Mouse (Mus musculus) forebrain, embryonic 10.5 days (tissue): ENCODE data around the gene Katnal1. TPM values are rescaled to one million over a fixed set of nuclear protein-coding genes. Genes with fewer than 3 reads are reported as not detected.

ENCODE experiments used
- DNase-seq: peaks from one replicate; pipeline ENCODE4 v3.0.0-alpha.2; 2017; ENCODE audit warnings: low spot score; ENCODE audit errors: extremely low spot score
- H3K27ac ChIP-seq: fragments of 300-500 bp; sonication (generic); 2 replicates; pipeline ENCODE4 v1.5.1; 2016; ENCODE audit warnings: mild to moderate bottlenecking
- H3K27me3 ChIP-seq: fragments of 300-500 bp; sonication (generic); 2 replicates; pipeline ENCODE4 v1.6.1; 2016; ENCODE audit warnings: mild to moderate bottlenecking; ENCODE audit not compliant: poor library complexity, severe bottlenecking
- H3K36me3 ChIP-seq: fragments of 300-500 bp; sonication (generic); replicated peaks from 2 replicates; pipeline ENCODE4 v1.6.1; 2016; ENCODE audit warnings: mild to moderate bottlenecking, moderate library complexity
- H3K4me1 ChIP-seq: fragments of 300-500 bp; sonication (generic); 2 replicates; pipeline ENCODE4 v1.6.1; 2016
- H3K4me3 ChIP-seq: fragments of 300-500 bp; sonication (generic); 2 replicates; pipeline ENCODE4 v1.5.1; 2016; ENCODE audit warnings: mild to moderate bottlenecking, moderate library complexity
- H3K9me3 ChIP-seq: fragments of 300-500 bp; sonication (generic); 2 replicates; pipeline ENCODE4 v1.6.1; 2016; ENCODE audit warnings: mild to moderate bottlenecking, moderate library complexity
- WGBS: fragments of 180-500 bp; shearing (Covaris S2); methylation state at CpG from one replicate; pipeline ENCODE4 v1.1.7; 2016; 5-methylcytosine and 5-hydroxymethylcytosine counted together
- polyA plus RNA-seq: library from polyadenylated mRNA; unstranded; fragments of >200 nt; fragmentation: Nextera tagmentation; extraction: Ambion mirVana; gene quantifications from 2 replicates; pipeline ENCODE4 v1.2.1, GENCODE M21; 2016

Gene Katnal1
- polyA plus RNA-seq, 1 experiment from 2014 or later = 22.9 TPM

DNA sequence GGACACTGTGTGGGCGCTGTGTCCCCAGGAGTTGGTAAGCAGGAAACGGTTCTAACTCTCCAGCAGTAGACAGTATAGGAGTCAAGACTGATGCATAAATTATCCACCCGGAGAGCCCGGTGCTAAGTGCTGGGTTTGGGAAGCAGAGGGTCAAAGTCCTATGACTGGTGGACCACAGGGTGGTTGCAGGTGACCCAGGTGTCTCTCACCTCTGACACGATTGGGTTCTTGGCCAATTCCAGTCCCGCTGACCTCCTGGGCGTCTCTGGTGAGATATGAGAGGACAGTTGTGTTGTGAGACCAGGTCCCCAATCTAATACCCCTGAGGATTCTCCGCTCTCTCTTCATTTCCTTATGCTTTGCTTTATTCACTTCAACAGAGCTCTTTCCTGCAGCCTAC lies 74.1 kb downstream of the Katnal1 start:
- H3K4me3 ChIP-seq = no peak overlapping the region
- H3K4me1 ChIP-seq = peaks cover 23% of the 10 kb centered on the region
- no peaks in the 10 kb centered on the region for H3K36me3 ChIP-seq
- H3K9me3 ChIP-seq = no peaks in the 10 kb centered on the region
- H3K27ac ChIP-seq = 0 out of 2 replicates have a peak overlapping the region, but pooled peaks have one; percentile 11
- WGBS = 89% methylated on average over 8 of the region's 8 CpGs
- no peak for DNase-seq
- H3K27me3 ChIP-seq = no peaks in the 10 kb centered on the region

DNA sequence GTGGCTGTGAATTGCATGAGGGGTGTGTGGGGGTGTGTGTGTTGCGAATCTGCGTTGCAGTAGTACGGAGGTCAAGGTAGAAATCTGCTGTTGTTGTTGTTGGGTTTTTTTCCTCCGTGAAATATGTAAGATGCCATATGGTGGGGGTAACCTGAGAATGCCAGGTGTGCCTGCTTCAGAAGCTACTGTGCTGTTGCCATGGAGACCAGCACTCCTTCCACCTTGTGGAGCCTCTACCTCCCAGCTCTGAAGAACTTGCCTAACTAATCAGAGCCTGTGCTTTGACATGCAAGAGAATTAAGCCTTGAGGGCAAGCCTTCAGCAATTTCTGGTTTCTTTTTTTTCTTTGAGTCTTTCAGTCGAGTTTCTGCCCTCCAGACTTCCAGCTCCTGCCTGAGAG lies 75.0 kb downstream of the Katnal1 start:
- Histone ChIP-seq H3K36me3 (no peaks in the 10 kb centered on the region), H3K4me3 (no peak overlapping the region), H3K9me3 (no peaks in the 10 kb centered on the region), H3K4me1 (peaks cover 18% of the 10 kb centered on the region), H3K27ac (no peak overlapping the region; the same call in 1 of the 2 replicates), H3K27me3 (no peaks in the 10 kb centered on the region)
- no peak for DNase-seq
- 41% methylated on average over 5 of the region's 5 CpGs for WGBS

DNA sequence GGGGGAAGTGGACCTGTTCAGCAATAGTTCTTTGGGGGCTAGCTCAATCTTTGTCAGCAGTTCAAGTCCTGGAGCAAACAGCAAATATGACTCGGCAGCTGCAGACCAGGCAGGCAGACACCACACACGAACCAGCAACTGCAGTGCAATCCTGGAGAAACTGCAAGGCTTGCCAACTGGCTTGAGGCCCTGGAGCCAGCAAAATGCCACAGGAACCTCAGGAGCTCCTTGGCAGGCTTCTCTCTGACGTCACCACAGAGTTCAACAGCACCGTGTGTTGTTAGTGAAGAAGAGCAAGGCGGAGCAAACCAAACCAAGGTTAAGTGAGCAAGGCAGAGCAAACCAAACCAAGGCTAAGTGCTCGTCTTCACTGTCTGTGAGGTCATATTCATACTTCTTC lies 79.6 kb downstream of the Katnal1 start:
- no peak overlapping the region for H3K27ac ChIP-seq
- H3K9me3 ChIP-seq = peaks cover 3% of the 10 kb centered on the region; the same call in 1 of the 2 replicates
- peaks cover 9% of the 10 kb centered on the region for H3K4me1 ChIP-seq
- 93% methylated on average over 6 of the region's 6 CpGs for WGBS
- no peaks in the 10 kb centered on the region for H3K27me3 ChIP-seq
- H3K4me3 ChIP-seq = no peak overlapping the region
- H3K36me3 ChIP-seq = no peaks in the 10 kb centered on the region
- no peak for DNase-seq

DNA sequence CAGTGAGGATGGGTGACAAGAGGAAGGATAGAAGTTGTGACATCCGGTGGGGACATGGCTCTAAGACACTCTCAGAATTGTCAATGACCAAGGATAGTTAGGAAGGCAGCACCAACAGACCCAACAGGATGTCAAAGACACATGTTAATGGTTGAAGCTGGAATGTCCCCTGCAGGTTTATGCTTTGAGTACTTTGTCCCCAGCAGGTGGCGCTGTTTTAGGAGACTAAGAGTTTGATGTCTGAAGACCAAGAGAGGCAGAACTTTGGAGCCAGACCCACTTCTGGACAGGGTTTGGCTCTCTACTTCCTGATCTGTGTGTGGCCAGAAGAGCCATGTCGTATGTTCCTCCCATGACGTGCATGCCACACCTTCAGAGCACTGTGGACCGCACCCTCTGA lies 82.1 kb downstream of the Katnal1 start:
- Histone ChIP-seq H3K4me1 (0 out of 2 replicates have a peak, but pooled peaks cover 6% of the 10 kb centered on the region), H3K4me3 (no peak overlapping the region), H3K27ac (no peak overlapping the region), H3K27me3 (no peaks in the 10 kb centered on the region), H3K9me3 (peaks cover 3% of the 10 kb centered on the region; the same call in 1 of the 2 replicates), H3K36me3 (no peaks in the 10 kb centered on the region)
- no peak for DNase-seq
- WGBS = 96% methylated on average over 5 of the region's 5 CpGs

DNA sequence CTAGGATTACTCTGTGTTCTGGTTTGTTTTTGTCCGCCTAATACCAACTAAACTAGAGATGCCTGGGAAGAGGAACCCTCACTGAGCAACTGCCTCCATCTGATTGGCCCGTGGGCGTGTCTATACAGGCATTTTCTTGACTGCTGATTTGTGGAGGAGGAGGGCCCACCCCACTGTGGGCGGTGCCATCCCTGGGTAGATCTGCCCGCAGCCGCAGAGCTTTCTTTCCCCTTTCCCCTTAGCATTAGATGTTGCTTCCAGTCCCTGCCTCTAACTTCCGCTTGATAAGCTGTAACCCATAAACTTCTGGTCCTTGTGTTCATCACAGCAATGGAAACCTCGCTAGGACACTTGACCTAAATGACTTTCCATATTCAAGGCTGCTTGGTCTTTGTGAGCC lies 92.1 kb downstream of the Katnal1 start:
- Histone ChIP-seq H3K4me1 (peaks cover 7% of the 10 kb centered on the region), H3K27me3 (peaks cover 29% of the 10 kb centered on the region), H3K27ac (no peak overlapping the region), H3K4me3 (no peak overlapping the region), H3K36me3 (no peaks in the 10 kb centered on the region), H3K9me3 (no peaks in the 10 kb centered on the region)
- WGBS = 34% methylated on average over 8 of the region's 8 CpGs
- DNase-seq = no peak

DNA sequence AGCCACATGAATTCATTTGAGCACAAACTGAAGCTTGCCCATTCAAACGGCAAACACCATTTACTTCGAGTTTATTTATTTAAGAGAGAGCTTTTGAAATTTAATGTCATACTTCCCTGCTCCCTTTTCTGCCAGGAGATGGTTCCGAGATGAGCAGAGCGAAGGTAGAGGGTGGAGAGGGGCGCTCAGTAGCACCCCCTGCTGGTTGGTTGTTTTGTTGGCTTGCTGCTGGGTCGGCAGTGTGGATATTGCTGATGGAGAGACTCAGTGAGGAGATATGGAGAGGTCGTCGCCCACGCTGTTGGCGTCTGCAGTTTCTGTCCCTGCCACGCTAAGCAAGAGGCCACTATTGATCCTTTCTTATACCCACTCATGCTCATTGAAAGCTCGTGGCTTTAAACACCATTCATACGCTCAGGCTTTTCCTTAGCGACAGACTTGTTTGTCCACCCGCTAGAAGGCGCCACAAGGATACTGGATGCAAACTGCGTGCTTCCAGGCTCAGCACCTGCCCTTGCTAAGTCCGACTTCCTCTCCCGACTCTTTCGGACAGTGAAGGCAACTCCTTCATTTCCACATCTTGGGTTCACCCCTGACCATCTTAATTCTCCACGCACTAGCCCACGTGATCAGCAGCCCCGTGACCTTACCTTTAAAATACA lies 97.4 kb downstream of the Katnal1 start:
- Histone ChIP-seq H3K27ac (peak overlapping the region; percentile 80), H3K27me3 (peaks cover 52% of the 10 kb centered on the region), H3K4me3 (peak overlapping the region; percentile 44), H3K4me1 (peaks cover 21% of the 10 kb centered on the region), H3K9me3 (no peaks in the 10 kb centered on the region), H3K36me3 (no peaks in the 10 kb centered on the region)
- DNase-seq = peak; percentile 80
- WGBS = 4% methylated on average over 23 of the region's 23 CpGs

DNA sequence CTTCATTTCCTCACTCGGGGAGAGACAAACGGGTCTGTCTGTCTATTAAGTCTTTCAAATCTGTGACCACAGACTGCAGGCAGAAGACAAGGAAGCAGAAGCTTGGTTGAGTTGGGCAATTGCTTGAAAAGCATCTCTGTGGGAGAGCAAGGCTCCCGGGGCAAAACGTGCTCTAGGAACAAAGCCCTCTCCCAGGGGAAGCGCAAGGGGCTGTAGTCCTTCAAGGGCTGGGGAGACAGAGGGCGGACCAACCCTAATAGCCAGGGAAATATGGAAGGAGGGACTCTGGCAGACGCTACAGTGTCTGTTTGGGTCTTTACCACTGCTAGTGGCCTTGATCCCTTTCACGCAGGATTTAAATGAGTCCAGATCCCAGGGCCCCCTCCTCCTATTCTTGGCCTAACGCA lies 98.0 kb downstream of the Katnal1 start:
- H3K36me3 ChIP-seq = no peaks in the 10 kb centered on the region
- H3K4me1 ChIP-seq = peaks cover 21% of the 10 kb centered on the region
- DNase-seq = peak; percentile 39
- H3K27ac ChIP-seq = peak overlapping the region; percentile 80
- H3K9me3 ChIP-seq = no peaks in the 10 kb centered on the region
- 5% methylated on average over 9 of the region's 9 CpGs for WGBS
- peaks cover 52% of the 10 kb centered on the region for H3K27me3 ChIP-seq
- peak overlapping the region; percentile 44 for H3K4me3 ChIP-seq

DNA sequence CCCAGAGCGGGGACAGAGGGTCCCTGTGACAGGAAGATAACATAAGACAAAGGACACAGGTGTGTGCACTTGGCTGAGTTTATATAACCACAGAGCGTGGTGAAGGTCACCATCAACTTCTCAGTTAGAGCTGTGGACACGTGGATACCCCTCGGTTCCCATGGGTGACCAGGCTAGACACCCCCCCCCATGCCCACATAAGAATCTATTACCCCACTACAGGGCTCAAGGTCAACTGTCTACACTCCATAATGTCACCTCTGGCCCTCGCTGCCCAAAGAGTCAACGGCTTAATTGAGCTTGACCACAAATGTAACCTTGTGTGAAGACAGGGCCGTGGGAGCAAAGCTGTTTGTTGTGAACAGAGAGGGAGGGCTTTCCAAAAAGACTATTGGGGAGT lies 103.4 kb downstream of the Katnal1 start:
- Histone ChIP-seq H3K27me3 (peaks cover 31% of the 10 kb centered on the region), H3K4me3 (no peak overlapping the region), H3K4me1 (peaks cover 13% of the 10 kb centered on the region), H3K27ac (no peak overlapping the region), H3K36me3 (no peaks in the 10 kb centered on the region), H3K9me3 (no peaks in the 10 kb centered on the region)
- 86% methylated on average over 7 of the region's 7 CpGs for WGBS
- DNase-seq = no peak

DNA sequence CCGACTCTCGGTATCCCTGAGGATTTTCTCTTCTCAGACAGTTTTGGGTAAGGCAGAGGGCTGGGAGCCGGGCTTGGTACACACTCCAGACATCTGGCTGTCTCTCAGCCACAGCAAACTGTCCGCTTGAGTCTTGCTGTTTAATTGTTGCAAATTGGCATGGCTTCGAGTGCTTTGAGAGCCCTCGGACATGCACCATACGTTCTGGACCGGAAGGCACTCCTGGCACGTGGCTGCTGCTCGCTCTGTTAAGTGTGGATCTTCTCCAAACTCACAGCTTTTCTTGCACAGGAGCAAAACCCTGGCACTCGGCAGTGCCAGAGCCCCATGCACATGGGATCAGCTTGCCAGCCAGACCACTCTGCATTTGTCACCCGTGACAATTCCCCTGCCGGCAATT lies 106.3 kb downstream of the Katnal1 start:
- 89% methylated on average over 13 of the region's 13 CpGs for WGBS

More for the DNA sequence above, 106.3 kb downstream of the Katnal1 start:
- no peak overlapping the region for H3K27ac ChIP-seq
- no peaks in the 10 kb centered on the region for H3K9me3 ChIP-seq
- DNase-seq = no peak
- H3K36me3 ChIP-seq = no peaks in the 10 kb centered on the region
- H3K4me3 ChIP-seq = no peak overlapping the region
- H3K27me3 ChIP-seq = peaks cover 35% of the 10 kb centered on the region
- peaks cover 16% of the 10 kb centered on the region for H3K4me1 ChIP-seq

Other genes starting within 250 kb of the Katnal1 start
- 1.2 and 2.5 TPM in 2 replicates for gene Gm42791, start 65.8 kb upstream of the Katnal1 start, polyA plus RNA-seq